Mouse (Mus musculus) thymus, postnatal 36 days (tissue): Measurements from ENCODE around the gene Slc7a7.

Source experiments
- DNase-seq, 2 experiments: peaks; one replicate each; pipeline ENCODE4 v3.0.0; 2022; ENCODE audit warnings: mixed read lengths in 2 of 2

Gene Slc7a7

GRCm38 (mm10) chr14:54417623-54418081, at the start of gene Slc7a7:
Gene Slc7a7 (minus strand): TSS chr14:54417780.
- peak in 1 of 2 experiments; percentile 33 for DNase-seq

- DNase-seq = peak; percentile 77 to 83
Observed at GRCm38 (mm10) chr14:54464293-54465005, 46.9 kb upstream of the Slc7a7 start.

- peak; percentile 93 for DNase-seq
Observed at GRCm38 (mm10) chr14:54463959-54464292, 46.3 kb upstream of the Slc7a7 start, which contains the start of gene Lrp10. Gene Lrp10 (plus strand): TSS chr14:54464137.

DNA sequence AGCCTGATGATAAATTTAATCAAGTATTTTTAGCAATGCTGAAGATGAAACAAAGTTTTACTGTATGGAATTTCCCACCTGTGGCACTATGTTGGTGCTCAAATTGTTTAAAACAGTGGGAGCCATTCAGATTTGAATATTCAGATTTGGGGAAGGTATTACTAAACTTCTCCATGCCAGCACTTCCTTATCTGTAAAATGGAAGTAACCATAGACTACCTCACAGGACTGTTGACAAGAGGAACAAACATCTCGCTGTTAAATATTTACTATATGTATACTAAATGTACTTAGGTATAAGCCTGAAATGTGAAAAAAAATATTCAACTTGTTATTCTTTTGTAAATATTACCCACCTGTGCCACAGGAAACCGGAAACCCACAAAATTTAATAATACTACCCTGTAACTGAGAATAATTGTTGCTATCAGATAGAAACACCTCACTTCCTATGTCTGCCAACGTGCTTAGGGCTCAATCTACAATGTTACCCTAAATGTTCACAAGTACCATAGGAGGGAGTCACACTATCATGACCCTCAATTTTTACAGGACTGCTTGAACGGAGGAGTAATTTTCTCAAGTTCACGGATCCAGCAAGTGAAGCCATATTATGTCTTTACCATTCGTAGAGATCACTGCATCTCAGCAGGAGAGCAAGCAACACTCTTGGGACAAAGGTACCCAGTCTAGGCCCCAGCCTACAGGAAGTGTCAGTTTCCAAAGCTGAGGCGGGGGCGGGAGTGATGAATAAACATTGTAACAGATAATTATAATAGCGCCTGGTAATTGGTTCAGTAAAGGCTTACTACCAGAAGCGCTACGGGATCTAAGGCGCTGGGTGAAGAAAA, 45.8 kb upstream of the Slc7a7 start:
- DNase-seq = no peak

GRCm38 (mm10) chr14:54462146-54462545, 44.6 kb upstream of the Slc7a7 start:
- DNase-seq = no peak

DNA sequence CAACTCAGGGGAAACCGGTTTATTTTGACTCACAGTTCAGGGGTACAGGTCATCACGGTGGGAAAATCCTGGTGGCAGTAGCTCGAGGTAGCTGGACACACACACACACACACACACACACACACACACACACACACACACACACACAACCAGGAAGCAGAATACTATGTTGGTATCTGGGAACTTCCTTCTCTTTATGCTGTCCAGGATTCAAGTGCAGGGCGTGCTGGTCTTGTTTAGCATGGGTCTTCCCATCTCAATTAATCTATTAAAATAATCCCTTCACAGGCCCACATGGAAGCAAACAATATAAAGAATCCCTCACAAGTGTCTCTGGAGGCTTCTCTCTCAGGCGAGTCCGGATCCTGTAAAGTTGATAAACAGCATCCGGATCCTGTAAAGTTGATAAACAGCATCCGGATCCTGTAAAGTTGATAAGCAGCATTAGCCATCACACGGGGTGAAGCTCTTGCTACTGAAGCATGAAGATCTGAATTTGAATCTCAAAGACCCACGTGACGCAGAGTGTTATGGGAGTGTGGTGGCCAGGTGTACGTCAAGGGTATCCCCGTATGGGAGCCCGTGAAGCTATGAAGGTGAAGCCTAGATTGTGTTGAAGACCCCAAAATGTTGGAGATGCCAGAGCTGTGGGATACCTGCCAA, 40.5 kb upstream of the Slc7a7 start:
- no peak for DNase-seq

- no peak for DNase-seq
Observed at GRCm38 (mm10) chr14:54454669-54455528, 37.3 kb upstream of the Slc7a7 start.

DNA sequence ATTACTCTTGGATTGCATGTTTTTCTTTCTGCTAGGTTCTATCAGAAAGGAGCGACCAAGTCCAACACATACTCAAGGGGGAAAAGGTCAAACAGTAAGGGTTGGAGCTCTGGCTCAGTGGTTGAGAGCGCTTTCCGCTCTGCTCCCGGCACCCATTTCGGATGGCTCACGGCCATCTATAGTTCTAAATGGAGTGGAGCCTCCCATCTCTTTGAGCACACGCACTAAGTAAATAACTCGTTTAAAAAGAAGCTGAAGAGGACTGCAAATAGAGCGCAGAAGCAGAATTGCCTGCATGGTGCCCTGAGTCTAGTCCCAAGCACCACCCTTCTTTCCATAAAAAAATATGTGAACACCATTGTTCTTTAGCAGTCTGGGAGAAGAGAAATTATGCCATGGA, 36.0 kb upstream of the Slc7a7 start:
- no peak for DNase-seq

- DNase-seq = no peak
Observed at GRCm38 (mm10) chr14:54445476-54445875, 27.9 kb upstream of the Slc7a7 start.

DNA sequence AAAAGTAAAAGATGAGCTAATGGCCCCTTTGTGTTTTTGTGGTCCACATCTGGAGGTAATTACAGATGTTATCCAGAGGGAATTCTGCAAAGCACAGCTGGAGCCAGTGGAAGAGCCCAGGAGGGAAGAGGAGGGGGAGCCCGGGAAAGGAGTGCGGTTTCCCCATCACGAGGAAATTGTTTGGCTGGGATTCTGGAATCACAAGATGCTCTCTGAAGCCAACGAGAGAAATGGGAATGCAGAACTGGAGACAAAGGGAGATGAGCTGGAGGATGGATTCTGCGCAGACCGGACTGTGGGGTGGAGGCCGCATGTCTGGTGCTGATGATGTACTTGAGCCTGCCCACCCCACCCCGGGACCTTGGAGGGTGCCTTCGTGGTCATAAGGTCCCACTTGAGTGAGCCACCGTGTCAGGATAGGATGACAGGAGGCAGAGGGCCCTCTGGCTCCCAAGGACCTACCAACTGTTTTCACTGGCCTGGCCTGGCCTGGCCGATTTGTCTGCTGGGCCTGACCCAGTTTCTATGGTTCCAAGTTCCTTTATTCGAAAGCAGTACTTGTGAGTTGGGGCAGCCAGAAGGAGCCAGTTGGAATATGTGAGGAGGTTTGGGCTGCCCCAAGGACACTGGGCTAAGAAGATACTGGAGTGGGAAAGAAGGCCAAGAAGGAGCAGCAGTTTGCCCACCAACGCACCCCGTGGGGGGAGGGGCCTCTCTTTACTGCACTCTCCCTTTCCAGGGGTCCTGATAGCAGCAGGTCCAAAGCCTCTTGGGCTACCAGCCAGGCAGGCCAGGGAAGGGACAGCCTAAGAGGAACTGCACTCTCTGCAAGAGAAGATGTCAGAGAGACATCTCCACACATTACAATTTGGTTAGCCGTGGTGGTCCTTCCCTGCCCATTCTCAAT, 26.4 kb upstream of the Slc7a7 start:
- no peak for DNase-seq

- DNase-seq = no peak
Observed at GRCm38 (mm10) chr14:54443196-54443595, 25.6 kb upstream of the Slc7a7 start.

DNA sequence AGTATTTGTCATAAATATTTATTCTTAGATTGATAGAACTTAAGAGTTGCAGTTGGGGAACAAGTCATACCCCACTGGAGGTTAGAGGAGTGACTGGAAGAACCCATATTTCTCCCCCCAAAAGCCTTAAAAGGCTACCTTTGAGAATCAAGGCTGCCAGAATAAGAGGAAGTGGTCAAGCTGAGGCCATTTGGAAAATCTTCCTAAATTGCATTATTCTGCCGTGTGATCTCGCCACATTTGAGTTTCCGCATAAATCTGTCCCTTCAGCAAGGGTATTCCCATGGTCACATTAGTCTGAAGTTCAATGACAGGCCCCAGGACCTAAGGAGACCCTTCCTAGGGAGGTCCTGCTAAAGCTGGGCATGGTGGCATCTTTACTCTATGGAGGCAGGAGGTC, 25.0 kb upstream of the Slc7a7 start:
- DNase-seq = no peak

DNA sequence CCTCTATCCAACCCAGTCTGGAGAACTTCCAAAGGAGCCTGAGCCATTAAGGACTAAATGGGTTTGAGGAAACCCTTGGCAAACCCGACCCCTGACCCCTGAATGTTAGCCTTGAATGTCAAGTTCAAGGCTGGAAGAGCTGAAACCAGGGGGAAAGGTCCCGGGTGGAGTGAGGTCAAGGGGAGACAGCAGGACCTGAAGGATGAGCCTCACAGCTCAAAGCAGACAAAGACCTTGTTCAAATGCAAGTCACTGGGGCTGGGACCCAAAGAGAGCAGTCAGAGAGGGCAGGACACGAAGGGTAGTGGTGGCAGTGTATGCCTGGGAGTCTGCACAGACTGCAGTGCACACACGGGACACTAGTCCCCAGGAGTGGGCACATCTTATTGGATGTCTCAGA, 23.8 kb upstream of the Slc7a7 start:
- no peak for DNase-seq

- DNase-seq = no peak
Observed at GRCm38 (mm10) chr14:54440538-54440937, 23.0 kb upstream of the Slc7a7 start.

DNA sequence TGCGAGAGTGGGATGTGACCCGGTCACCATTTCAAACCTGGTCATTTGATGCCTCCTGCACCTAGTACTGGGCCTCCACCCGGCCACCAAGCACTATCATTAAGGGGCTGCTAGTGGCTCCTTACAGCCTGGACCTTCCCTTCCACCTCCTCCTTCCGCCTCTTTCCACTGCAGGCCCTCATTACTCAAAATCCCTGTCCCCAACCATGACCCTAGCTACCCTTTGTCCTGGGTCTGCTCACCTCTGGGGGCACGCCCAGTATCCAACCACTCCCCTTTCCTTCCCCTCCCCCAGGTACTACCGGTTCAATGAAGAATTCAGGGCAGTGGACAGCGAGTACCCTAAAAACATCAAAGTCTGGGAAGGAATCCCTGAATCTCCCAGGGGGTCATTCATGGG, 22.0 kb upstream of the Slc7a7 start:
- DNase-seq = no peak

DNA sequence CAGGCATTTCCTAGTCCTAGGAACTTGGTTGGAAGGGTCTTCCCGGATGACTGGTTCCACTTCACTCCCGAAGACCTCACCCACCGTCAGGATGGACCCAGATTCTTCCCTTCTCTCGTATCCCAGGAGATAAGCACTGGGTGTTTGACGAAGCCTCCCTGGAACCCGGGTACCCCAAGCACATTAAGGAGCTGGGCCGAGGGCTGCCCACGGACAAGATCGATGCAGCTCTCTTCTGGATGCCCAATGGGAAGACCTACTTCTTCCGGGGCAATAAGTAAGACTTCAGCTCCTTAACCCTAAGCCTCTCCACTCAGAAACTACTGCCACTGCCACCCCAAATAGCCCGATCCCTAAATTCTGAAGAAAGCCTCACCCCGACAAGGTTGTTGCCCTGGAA, 21.6 kb upstream of the Slc7a7 start:
- DNase-seq = no peak

DNA sequence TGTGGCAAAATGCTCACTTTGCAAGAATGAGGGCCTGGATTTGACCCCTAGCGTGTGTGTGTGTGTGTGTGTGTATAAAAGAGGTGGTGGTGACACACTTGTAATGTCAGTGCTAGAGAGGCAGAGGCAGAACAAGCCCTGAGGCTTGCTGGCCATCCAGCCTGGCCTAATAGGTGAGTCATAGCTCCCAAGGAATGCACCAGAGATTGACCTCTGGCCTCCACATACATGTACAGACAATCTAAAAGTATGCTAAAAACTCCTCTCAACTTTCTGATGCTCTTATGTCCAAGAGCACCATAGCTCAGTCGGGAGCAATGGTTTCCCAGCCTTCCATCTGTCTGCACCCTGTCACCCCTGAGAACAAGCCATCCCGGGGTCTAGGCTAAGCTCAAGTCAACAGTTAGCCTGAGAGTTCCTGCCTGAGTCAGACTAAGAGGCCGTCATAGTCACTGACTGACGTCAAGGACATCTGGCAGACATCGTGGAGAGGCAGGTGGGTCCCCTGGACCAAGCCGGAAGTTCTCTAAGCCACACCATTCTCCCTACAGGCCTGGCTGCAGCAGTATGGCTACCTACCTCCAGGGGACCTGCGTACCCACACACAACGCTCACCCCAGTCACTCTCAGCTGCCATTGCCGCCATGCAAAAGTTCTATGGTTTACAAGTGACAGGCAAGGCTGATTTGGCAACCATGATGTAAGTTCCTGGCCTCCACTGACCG, 17.8 kb upstream of the Slc7a7 start:
- DNase-seq = no peak

DNA sequence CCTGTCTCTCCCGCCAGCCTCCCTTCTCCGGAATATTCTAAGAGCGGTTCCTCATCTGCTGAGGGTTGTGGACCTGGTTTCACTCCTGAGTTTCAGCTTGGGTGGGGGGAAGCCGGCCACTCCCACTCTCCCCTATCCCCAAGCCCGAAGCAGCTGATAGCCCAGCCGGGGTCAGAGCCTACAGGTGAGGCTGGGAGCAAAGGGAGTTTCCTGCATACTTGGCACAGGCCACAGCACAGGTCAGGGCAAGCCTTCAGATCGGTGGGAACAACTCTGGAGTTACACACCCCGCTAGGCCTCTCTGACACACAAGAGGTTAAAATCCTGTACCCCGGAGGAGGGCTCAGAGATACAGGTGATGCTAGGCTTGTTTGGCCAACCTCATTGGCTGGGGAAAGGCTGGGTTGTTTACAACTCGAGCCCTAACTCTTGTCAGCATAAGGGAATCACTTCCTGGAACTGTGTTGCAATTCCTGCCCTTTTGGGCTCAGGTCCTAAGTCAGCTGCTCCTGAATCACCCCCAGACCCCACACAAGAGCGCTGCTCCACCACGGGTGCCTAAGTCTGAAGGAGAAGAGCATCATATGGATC, 16.5 kb upstream of the Slc7a7 start:
- no peak for DNase-seq

DNA sequence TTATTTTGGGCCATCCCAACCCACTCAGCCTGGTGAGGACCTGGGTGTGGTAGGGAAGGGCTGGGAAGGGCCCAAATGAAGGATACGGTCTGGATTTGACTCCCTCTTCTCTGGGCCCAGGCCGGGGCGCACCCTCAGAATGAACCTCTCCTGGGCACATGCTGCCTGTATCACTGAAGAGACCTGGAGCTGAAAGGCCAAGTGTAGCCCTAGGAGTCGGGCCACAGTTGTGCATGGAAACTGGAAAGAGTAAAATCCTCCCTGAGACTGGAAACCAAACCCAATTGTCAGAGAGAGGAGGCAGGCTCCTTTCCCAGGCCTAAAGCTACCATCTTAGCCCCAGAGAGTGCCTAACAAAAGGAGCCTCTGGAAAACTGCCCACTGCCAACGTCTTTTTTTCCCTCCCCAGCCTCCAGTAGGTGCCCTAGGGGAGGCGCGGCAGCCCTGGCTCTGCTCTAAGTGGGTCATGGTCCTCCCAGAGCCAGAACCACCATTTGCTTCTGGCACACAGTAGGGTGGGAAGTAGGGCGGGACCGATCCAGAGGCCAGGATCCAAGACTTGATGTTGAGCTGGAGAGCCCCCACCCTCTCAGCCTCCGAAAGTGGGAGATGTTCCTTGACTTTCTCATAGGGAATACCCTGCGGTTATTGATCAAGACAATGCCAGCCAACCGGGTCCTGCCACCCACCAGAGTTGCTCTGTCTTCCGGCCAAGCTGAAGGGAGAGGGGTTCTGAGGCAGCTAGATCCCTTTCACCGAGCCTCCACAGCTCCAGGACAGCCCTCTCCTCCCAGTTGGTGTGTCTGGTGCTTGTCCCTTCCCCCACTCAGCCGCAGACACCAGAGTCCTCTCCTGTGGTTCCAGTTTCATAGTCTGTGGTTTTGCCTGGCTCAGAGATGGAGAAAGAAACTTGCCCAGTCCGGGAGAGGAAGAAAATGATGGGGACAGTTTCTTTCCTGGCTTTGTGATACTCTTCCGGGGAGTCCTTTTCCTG, 15.6 kb upstream of the Slc7a7 start:
- no peak for DNase-seq
